Mouse (Mus musculus): Measurements from ENCODE around the gene Satb2.

Gene Satb2

DNA sequence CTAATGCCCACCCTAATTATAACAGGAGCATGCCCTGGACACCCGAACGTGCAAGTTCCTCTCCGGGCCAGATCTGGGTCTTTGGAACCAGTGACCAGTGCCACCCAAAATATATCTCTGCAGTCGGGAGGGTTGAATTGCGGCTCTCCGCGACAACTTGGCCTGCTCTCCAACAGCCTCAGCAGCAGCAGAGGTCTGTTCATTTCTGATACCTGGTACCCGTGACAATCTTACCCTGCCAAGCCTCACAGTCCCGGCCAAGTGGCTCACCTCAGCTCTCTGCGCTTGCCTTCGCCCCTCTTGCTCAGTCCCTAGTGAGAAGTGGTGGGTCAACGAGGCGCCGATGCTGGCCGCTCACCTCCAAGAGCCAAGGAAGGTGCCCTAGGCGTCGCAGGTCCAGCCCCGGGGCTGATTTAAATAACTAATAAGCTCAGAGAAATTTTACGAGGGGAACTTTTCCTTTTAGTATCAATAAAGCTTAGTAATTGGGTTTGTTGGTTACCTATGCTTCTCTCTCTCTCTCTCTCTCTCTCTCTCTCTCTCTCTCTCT lies at the start of gene Satb2:
Satb2 (minus strand) TSS at position 500 of the 550 bp plus-strand sequence.
- DNase-seq = peak; percentile 51

DNA sequence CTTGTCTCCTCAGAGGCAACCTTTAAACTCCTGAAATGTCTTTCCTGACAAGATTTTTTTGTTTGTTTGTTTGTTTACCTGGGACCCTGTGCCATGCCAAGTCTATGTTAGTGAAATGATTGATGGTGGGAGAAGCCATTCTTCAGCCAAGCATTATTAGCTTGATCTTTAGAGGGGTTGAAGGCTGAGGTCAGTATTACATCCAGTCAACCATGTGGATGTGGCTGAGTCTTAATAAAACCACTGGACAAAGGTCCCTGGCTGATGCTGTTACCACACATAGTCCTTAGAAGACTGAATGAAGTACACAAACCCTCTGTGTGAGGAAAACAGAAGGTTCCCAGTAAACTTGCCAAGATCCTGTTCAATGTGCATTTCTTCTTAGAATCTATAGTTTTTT lies 40.5 kb upstream of the Satb2 start:
- DNase-seq = peak; percentile 16

DNA sequence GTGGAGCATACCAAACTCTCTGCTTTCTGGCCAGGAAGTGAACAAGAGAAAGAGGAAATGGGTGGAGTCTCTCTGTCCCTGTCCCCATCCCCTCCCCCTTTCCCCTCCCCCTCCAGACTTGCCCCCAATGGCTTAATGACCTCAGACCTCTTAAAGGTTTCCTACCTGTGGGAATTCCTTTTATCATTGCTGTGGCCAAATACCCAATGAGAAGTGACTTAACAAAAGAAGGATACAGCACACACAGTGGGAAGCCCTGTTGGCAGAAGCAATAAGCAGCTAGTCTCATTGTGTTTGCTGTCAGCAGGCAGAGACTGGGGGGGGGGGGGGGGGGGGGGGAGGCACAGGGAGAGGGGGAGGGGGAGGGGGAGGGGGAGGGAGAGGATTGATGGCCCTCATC lies 35.4 kb upstream of the Satb2 start:
- DNase-seq = no peak

DNA sequence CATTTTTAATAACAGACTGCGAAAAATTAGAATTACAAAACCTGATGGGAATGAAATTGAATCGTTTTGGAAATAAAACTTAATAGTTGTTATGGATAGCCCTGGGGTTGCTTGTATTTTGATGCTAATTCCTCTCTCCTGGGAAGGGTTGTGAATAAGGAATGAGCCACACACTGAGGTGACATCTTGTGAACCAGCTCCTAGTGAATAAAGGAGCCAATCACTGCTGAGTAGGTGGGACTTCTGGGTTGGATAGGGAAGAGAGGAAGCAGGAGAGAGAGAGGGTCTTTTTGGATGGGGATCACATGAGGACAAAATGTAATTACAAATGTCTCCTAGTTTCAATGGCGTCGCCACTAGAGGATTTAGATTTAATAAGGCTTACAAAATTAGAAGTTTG lies 30.7 kb upstream of the Satb2 start:
- no peak for DNase-seq

DNA sequence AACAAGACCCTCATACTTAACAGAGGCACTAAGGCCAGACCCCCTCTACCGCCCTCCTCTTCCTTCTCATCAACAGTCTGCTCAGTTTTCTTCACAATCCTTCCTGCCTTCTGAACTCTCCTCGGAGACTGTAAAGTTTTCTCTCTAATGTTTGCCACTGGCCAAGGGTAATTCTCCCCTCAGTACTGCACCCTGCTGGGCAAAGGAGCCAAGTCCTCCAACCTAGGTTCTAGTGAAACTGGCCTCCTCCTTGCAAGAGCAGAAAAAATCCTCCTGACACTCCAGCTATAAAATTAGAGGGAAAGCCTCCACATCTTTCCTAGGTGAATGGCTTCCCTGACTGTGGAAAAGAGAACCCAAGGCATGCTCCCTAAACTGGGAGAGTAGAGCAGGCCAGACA lies 16.6 kb upstream of the Satb2 start:
- DNase-seq = no peak

DNA sequence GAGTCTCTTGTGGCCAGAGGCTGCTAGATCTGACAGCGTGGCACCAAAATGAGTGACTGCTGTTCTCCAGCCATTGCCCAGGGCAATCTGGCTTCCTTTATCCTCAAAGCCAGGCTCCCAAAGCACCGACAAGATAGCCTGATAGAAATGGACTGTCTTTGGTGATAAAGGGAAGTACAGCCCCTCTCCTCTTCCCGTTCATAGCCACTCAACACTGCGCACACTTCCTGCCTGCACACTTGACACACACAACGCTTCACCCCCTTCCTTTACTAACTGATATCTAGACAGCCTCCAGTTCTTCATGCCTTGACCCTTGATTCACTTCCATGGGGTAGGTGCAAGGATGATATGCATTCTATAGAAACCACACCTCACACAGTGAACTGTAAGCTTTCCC lies 13.9 kb upstream of the Satb2 start:
- no peak for DNase-seq

DNA sequence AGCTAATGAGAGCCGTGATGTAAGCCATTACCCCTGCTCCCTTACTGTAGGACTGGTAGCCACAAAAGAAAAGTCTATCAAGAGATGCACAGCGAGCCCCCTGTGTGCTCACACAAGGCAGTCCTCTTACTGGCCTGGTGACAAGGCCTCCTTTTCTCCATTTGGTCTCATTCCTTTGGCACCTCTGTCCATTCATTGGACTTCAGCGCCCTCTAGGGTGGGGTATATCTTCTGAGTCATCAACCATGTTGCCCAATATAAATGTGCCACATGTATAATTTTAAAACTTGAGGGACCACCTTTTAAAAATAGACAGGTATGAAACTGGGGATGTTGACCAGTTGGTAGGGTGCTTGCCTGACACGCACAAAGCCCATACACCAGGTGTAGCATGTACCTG lies 13.2 kb upstream of the Satb2 start:
- peak; percentile 50 for DNase-seq

DNA sequence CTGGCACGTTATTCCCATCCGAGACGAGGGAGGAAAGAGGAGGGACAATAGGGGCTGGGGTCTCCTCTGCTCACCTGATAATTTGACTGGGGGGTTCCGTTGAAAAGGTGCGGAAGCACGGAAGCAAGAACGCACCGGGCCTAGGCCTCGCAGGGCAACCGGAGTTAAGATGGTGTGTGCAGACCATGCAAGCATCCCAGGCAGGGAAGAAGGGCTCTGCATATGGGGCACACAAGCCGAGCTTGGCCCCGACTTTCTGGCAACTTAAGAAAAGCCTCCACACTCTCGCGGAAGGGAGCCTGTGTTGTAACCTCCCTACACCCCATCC lies 6.0 kb upstream of the Satb2 start:
- DNase-seq = no peak

DNA sequence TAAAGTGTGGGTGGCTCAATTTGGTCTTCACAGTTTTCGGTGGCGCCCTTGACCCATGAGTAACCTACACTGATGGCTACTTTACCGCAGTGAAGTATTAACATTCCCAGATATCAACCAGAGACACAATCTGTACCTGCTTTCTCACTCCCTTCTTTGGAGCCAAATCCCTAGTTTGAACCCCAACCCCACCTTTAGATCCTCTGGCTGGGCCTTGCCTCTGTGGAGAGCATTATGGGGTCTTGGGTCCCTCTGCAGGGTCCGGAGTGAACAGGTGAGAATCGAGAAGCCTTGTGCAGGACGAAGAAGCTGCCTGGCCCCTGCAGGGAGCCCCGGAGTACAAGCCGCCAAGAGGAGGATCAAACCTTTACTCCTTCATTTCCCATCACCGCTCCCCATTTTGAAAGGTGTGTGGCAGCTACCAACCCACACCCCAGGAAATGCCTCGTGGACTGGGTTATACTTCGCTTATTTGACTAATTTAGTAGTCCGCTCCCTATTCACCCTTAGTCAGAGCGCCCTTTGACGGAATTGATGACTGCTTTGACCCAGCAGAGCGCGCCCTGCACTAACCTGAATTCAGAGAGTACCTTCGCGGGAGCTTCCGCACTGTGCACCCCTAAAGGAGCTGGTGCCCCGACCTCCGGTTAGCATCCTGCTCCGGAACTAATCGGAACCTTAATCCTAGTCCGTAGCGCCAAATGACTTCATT lies 5.5 kb upstream of the Satb2 start:
- DNase-seq = no peak

DNA sequence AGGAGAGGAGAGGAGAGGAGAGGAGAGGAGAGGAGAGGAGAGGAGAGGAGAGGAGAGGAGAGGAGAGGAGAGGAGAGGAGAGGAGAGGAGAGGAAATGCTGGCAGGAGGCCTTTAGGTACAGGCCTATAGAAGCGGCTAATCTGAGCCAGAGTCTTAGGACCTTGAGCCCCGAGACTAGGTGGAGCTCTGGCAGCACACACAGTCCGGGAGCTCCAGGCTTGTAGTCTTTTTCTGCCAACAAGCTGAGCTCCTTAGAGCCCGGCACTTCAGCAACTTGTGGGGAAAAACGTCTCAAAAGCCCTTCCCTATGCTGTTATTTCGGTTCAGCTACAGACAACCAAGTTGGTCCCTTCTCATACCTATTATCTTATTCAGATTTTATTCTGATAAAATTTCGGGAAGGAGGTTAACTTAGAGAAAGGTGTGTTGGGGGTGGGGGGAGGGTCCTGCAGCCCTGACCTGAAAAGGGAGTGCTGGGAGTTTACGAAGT lies 4.7 kb upstream of the Satb2 start:
- DNase-seq = no peak

DNA sequence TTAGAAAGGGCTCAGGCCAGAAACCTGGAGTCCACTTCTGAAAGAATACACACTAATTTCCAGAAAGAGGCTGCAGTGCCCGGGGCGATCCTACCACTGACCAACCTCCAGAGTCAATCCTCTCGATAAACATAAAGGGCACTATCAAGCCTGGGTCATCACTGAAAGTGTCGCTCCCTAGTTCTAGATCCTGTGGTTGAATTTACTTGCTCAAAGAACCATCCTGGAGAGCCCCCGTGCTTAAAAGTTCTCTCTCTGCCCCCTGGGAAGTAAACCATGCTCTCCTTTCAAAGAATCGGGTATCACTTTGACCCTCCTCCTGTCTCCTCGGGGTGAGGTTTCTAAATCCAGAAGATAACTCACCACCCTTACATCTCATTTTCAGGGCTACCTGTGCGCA lies 4.2 kb upstream of the Satb2 start:
- no peak for DNase-seq

DNA sequence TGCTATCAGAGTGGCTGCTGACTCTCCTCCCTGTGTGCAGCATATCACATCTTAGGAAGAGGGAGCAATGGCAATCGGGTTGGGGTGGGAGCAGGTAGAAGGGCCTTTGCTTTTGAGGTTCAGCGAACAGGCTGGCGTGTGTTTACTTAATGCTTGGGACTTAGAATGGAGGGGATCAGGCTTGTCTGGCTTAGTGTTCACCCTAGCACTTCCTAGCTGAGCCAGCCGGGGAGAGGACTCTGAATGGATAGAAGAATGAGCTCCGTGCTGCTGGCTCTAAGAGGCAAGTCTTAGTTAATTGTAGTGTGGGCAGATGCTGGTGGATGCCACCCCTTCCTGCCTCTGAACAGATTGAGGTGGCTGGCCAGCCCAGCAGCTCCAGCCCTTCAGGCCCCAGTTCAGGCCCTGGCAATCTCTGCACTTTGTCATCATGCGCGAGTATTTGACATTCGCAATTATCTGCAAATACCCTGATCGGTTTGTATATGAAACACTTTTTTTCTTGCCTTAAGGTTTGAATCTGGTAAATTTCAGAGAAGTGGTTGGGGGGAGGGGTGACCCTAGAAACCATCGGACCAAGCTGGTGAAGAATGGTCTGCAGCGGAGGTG lies 3.6 kb upstream of the Satb2 start:
- no peak for DNase-seq

DNA sequence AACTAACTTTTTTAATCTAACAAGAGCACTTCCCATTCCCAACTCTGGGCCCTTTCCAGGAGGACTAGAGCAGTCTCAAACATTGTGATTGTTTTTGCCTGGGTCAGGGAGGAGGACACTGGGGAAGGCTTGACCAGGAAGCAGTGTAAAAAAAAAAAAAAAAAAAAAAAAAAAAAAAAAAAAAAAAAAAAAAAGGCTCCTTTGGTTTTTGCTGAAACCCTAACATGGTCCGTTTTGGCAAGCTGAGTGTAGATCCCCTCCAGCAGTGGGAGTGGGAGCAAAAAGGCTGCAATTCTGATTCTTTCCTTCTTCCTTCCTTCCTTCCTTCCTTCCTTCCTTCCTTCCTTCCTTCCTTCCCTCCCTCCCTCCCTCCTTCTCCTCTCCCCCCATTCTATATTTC lies 3.1 kb upstream of the Satb2 start:
- DNase-seq = no peak

DNA sequence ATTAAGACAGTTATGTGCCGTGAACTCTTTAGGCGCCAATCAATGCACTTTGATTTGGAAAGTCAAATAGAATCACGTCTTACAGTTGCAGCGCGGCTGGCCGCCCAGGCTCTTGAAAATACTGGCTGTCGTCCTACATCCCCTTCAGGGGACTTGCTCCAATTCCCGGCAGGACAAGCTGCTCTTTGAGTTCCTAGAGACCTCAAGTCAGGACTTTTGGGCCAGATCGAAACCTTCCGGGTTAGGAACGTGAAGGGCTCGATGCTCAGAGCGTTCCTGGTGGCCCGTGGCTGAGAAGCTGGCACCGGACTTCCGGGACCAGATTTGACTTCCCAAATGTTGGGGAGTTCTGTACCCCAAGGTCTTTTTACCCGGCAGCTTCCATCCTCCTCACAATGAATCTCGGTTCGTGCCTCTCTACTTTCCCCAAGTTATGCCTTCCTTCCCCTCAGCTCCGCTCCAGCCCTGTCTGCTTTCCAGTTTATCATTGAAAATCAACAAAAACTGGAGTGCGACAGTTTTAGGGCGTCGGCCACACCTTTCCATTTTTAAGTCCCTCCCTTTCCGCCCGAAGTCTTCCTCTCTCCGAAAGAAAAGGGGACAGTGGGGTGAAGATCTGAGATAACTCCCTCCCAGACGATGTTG lies 2.3 kb upstream of the Satb2 start:
- peak; percentile 29 for DNase-seq

DNA sequence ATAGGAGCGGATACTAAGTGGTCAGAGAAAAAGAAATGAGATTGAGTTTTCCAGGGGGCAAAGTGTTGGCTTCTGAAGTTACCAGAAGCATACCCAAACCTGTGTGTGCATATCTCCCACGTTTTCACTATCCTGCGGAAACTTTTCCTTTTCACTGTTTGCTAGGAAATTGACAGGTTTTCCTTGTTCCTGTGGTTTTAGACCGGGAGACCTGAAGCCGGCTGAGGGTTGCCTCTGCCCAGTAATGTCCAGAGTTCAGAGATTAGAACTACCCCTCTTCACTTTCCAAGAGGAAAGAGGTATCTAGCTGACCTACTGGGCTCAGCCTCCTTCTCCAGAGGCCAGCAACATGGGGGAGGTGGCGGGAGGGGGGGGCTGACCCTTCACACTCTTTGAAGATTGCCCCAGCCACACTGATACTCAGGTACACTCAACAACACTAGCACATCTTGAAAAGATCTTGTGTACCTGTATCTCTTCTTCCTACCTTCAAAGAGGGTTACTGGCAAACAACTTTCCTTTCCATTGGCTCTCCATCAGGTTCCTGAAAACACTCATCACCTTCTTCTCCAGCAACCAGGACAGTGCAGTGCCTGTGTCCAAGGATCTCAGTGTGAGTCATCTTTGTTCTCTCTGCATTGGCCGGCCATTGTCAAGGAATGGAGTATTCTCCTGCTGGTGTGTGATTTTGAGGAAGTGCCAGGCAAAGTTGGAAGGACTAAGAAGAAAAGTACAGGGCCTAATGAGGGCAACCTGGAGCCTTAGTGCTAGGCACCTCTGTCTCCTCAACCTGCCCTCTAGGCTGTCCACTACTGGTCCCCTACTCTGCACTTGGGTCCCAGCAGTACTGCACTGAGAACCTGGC lies 1.3 kb upstream of the Satb2 start:
- no peak for DNase-seq

DNA sequence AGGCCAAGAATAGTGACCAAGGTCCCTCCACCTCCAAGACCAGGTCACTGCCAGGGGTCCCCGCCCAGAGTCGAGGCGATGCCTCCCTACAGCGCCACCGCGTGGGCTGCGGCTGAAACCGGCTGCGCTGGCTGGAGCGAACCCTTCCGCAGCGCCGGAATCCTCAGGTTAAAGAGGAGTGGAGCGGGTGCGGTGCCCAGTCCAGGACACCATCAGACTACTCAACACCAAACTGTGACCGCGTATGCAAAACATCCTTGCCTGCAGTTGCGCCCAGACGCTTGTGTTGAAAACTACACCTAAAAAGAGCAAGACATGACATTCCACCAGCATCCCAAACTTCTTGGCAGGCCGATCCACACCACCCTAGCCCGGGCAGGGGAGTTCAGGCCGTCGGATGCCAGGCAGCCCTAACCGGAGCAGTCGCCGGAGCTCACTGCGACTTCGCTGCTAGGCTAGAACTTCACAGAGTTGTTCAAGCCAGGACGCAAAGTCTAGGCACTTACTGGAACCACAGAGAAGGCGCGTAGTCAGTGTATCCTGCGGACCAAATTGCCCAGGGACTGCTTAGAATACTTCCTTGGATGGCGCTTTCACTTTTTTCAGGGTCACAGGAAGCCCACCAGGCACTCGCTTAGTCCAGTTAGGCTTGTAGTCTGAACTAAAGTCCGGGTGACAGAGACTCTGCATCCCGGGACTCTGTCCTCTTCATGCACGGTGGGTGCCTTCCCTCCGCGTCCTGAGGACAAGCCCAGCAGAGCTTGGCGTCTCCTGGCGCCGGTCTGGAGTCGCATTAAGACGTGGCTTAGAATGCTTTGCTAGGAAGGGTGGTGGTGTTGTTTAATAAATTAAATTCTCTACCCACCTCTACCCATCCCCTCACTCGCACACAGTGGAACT lies 999 bp downstream of the Satb2 start:
- peak; percentile 85 for DNase-seq

DNA sequence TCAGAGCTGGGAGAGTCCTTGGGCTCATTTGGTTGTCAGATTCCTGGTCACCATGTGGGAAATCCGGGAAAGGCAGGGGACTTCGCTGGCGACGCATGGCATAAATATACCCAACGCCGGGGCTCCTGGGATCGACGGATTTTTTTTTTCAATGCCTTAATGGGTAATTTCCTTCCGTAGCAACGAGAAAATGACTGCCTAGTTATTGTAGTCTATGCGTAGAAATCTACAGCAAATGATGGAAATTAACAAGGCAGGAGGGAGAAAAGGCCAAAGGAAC lies 1.7 kb downstream of the Satb2 start:
- DNase-seq = no peak

DNA sequence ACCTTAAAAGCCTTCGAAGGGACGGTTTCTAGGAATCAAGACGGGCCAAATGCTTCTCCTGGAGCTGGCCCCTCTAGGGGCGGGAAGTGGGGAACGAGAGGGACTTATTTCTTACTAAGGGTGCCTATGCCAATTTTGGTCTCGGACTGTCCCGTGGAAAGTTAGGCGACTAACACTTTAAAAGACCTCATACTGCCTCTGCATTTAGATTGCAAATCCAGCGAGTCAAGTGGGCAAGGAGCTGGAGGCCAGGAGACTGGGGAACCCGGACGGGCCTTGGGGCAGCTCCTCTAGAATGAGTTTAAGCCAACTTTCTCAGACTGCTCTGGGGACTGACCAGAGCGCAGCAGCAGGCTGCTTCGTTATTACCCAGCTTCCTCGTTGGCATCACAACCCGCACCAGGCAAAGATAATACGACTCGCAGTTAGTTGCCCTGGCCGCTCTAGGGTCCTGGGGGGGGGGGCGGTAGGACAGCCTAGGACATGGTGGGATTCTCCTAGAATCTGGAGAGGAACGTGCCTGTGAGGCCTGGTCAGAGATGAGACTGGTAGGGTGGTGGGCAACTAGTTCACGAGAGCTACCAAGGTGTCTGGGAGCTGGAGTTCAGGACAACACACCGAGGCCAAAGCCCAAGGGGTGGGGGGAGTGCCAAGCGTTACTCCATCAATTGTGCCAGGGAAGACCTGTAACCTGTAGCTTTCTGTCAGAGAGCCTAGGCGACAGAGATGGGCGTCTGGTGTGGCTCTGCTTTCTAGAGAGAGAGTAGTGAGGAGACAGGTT lies 2.2 kb downstream of the Satb2 start:
- peak; percentile 51 for DNase-seq

DNA sequence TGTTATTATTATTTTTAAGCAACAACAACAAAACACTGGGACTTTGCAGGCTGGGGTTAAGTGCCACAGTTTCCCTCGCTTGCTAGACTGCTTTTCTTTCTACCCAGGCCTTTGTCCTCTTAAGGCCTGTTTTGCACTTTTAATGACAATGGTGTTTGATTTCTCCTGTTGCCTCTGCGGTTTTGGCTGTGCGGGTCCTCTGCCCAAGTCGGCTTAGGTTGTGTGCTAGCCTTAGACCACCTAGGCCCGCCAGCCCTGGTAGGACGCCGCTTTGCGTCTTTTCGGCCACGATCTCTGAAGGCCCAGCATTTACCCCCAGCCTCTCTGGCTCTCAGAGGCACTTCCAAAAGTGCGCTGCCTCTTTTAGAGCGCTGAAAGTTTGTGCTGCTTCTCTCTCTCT lies 2.9 kb downstream of the Satb2 start:
- DNase-seq = peak; percentile 43

DNA sequence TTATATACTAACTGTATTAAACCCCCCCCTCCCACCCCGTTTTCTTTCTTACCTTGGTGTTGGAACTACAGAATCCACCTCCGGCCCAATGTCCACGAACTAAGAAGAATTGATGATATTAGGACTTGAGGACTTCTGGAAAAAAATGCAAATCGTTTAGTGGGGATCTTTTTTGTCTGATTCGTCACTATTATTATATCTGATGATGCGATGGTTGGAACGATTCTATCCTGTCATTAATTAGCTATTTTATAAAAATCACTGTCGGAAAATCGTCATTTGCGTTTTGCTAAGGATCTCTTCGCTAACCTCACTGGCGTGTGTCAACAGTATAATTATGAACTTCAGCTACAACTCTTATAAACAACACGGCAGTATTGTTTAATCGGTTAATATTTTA lies 4.3 kb downstream of the Satb2 start:
- no peak for DNase-seq

DNA sequence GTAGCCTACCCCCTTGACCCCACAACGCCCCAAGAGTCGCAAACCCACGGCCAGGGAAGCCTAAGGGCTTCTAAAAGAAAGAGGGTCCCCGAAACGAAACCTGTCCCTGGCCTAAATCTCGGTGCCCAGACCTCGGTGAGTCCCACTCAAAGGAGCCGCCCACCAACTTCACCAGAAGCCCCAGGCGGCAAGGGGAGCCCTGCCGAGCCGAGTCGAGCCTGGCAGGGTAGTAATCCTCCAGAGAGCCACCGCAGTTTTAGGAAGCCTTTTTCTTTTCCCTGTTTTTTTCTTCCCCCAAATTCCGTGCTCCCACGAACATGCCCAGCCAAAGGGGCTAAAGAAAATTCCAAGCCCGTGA lies 4.9 kb downstream of the Satb2 start:
- DNase-seq = no peak
